Mouse (Mus musculus): ENCODE data around the gene Pla2g4e. TPM values are rescaled to one million over a fixed set of nuclear protein-coding genes. Genes with fewer than 3 reads are reported as not detected.

The Pla2g4e gene
- polyA plus RNA-seq (2015; fragmentation: Illumina TruSeq; extraction: RNeasy Lipid Tissue Mini Kit (QIAGEN cat#74804); ENCODE audit: insufficient read depth, low read depth, low replicate concordance), result not detected

GRCm38 (mm10) chr2:120244679-120245420 is at the start of gene Pla2g4e:
Pla2g4e (minus strand) TSS chr2:120245335.

GRCm38 (mm10) chr2:120288995-120289394 is 43.9 kb upstream of the Pla2g4e start, which contains the start of gene Pla2g4d:
Pla2g4d (minus strand) TSS chr2:120289197.

GRCm38 (mm10) chr2:120154361-120154894 is 90.7 kb downstream of the Pla2g4e start, which contains the start of gene Ehd4:
Ehd4 (minus strand) TSS chr2:120154606.

Other genes with a start within 250 kb of the Pla2g4e start
- gene Jmjd7, start 217.9 kb downstream of the Pla2g4e start, polyA plus RNA-seq (2015; fragmentation: Illumina TruSeq; extraction: RNeasy Lipid Tissue Mini Kit (QIAGEN cat#74804); ENCODE audit: insufficient read depth, low read depth, low replicate concordance), result 1.7 TPM
- gene Gm28042, start 217.8 kb downstream of the Pla2g4e start, polyA plus RNA-seq (2015; fragmentation: Illumina TruSeq; extraction: RNeasy Lipid Tissue Mini Kit (QIAGEN cat#74804); ENCODE audit: insufficient read depth, low read depth, low replicate concordance), result 1.5 TPM
- gene Pla2g4b, start 211.9 kb downstream of the Pla2g4e start, polyA plus RNA-seq (2015; fragmentation: Illumina TruSeq; extraction: RNeasy Lipid Tissue Mini Kit (QIAGEN cat#74804); ENCODE audit: insufficient read depth, low read depth, low replicate concordance), result 0.22 TPM
- 25.8 TPM for gene Ehd4, start 90.7 kb downstream of the Pla2g4e start, polyA plus RNA-seq (2015; fragmentation: Illumina TruSeq; extraction: RNeasy Lipid Tissue Mini Kit (QIAGEN cat#74804); ENCODE audit: insufficient read depth, low read depth, low replicate concordance)
- gene Pla2g4d, start 43.9 kb upstream of the Pla2g4e start, polyA plus RNA-seq (2015; fragmentation: Illumina TruSeq; extraction: RNeasy Lipid Tissue Mini Kit (QIAGEN cat#74804); ENCODE audit: insufficient read depth, low read depth, low replicate concordance), result not detected
- not detected for gene Pla2g4f, start 68.8 kb upstream of the Pla2g4e start, polyA plus RNA-seq (2015; fragmentation: Illumina TruSeq; extraction: RNeasy Lipid Tissue Mini Kit (QIAGEN cat#74804); ENCODE audit: insufficient read depth, low read depth, low replicate concordance)
- 7.5 TPM for gene Vps39, start 107.8 kb upstream of the Pla2g4e start, polyA plus RNA-seq (2015; fragmentation: Illumina TruSeq; extraction: RNeasy Lipid Tissue Mini Kit (QIAGEN cat#74804); ENCODE audit: insufficient read depth, low read depth, low replicate concordance)
- 3.6 TPM for gene Ganc, start 158.6 kb upstream of the Pla2g4e start, polyA plus RNA-seq (2015; fragmentation: Illumina TruSeq; extraction: RNeasy Lipid Tissue Mini Kit (QIAGEN cat#74804); ENCODE audit: insufficient read depth, low read depth, low replicate concordance)
- 9.5 TPM for gene Tmem87a, start 158.8 kb upstream of the Pla2g4e start, polyA plus RNA-seq (2015; fragmentation: Illumina TruSeq; extraction: RNeasy Lipid Tissue Mini Kit (QIAGEN cat#74804); ENCODE audit: insufficient read depth, low read depth, low replicate concordance)
- 1.00 TPM for gene Capn3, start 210.7 kb upstream of the Pla2g4e start, polyA plus RNA-seq (2015; fragmentation: Illumina TruSeq; extraction: RNeasy Lipid Tissue Mini Kit (QIAGEN cat#74804); ENCODE audit: insufficient read depth, low read depth, low replicate concordance)

Data from pancreas, adult 10 weeks (tissue).